Mouse (Mus musculus) Patski (cell line): ENCODE data around the gene Cisd2. TPM values are rescaled to one million over a fixed set of nuclear protein-coding genes. Genes with fewer than 3 reads are reported as not detected.
A peak's percentile ranks its signal among the peaks of the same experiment; 100 is the strongest.

Source experiments
- ATAC-seq: fragments of 100-300 bp; one replicate; pipeline ENCODE4 v1.8.0; 2021
- CTCF ChIA-PET: fragments of 350-600 bp; sonication (Branson Sonifier 250); formaldehyde crosslinking; loops from one replicate; lab custom pipeline; 2022; ENCODE audit warnings: inconsistent platforms; lab: Charles Lee
- POLR2A ChIA-PET: fragments of 350-600 bp; sonication (Branson Sonifier 250); formaldehyde crosslinking; loops from one replicate; lab custom pipeline; 2022; ENCODE audit warnings: antibody characterized with exemption, inconsistent platforms; lab: Charles Lee
- DNase-seq: peaks from one replicate; pipeline ENCODE4 v3.0.0-alpha.2; 2011; ENCODE audit warnings: low read depth, low spot score
- H3K27me3 ChIP-seq: fragments of 371-371 bp; one replicate; pipeline ENCODE4 v1.5.1; 2021
- CTCF ChIP-seq: fragments of 100-300 bp; IDR thresholded peaks from one replicate; pipeline ENCODE4 v1.5.1; 2021
- in situ Hi-C: fragments of 300-500 bp; cut with MboI; formaldehyde crosslinking; loops from 3 replicates; pipeline ENCODE4 v1.11.1; 2018; ENCODE audit warnings: low pct_unique_long_range_greater_than_20kb, mixed read lengths
- polyA plus RNA-seq: library from polyadenylated mRNA; unstranded; gene quantifications from one replicate; pipeline ENCODE4 v1.2.3, GENCODE M21; 2021

Gene Cisd2
- polyA plus RNA-seq, 1 experiment from 2014 or later, result 37.6 TPM

- DNase-seq (no peak), ATAC-seq (no peak)
- no peak for TF ChIP-seq CTCF
- H3K27me3 ChIP-seq, result no peaks in the 10 kb centered on the region
- ChIA-PET CTCF (interaction anchor here (0.7 to 1.8 kb wide), 4 partner anchors 11 to 15 kb away, joined by 3 to 12 read pairs (median 4); no protein-coding TSS in a partner anchor), POLR2A (interaction anchor here (0.6 kb wide), 1 partner anchor 128 kb away, joined by 3 read pairs; no protein-coding TSS in a partner anchor)
- in situ Hi-C loops, result no loop called here
These were observed 5.9 kb downstream of the Cisd2 start for GRCm38 (mm10) chr3:135417799-135418198.

GRCm38 (mm10) chr3:135417245-135417644 is 6.5 kb downstream of the Cisd2 start:
- DNase-seq (no peak), ATAC-seq (no peak)
- no peaks in the 10 kb centered on the region for H3K27me3 ChIP-seq
- ChIA-PET CTCF (interaction anchor here (1.8 kb wide), 2 partner anchors 12 to 15 kb away, joined by 4 to 12 read pairs; no protein-coding TSS in a partner anchor), POLR2A (no interaction called here)
- TF ChIP-seq CTCF, result no peak
- in situ Hi-C loops, result no loop called here

- H3K27me3 ChIP-seq, result no peaks in the 10 kb centered on the region
- DNase-seq (no peak), ATAC-seq (no peak)
- TF ChIP-seq CTCF, result no peak
- POLR2A ChIA-PET, result no interaction called here
- CTCF ChIA-PET, result interaction anchor here (1.0 to 1.3 kb wide), 2 partner anchors 9 to 10 kb away, joined by 3 to 4 read pairs; no protein-coding TSS in a partner anchor
- in situ Hi-C loops, result no loop called here
These were observed 11.9 kb downstream of the Cisd2 start for GRCm38 (mm10) chr3:135411824-135412223.

GRCm38 (mm10) chr3:135411056-135411455 is 12.7 kb downstream of the Cisd2 start:
- ChIA-PET CTCF (interaction anchor here (0.8 to 1.3 kb wide), 3 partner anchors 9 to 320 kb away, joined by 3 to 4 read pairs (median 3); no protein-coding TSS in a partner anchor), POLR2A (no interaction called here)
- no peaks in the 10 kb centered on the region for H3K27me3 ChIP-seq
- in situ Hi-C loops, result no loop called here
- ATAC-seq (no peak), DNase-seq (no peak)
- no peak for TF ChIP-seq CTCF

- ChIA-PET POLR2A (interaction anchor here (0.6 kb wide), 1 partner anchor 12 kb away, joined by 3 read pairs; no protein-coding TSS in a partner anchor), CTCF (interaction anchor here (0.8 to 1.1 kb wide), 3 partner anchors 11 to 249 kb away, joined by 3 to 5 read pairs (median 3); no protein-coding TSS in a partner anchor)
- DNase-seq (no peak), ATAC-seq (no peak)
- in situ Hi-C loops, result no loop called here
- no peak for TF ChIP-seq CTCF
- no peaks in the 10 kb centered on the region for H3K27me3 ChIP-seq
These were observed 14.5 kb downstream of the Cisd2 start for GRCm38 (mm10) chr3:135409219-135409618.

- CTCF ChIA-PET, result interaction anchor here (1.3 to 2.2 kb wide), 3 partner anchors 11 to 324 kb away, joined by 3 to 6 read pairs (median 4); no protein-coding TSS in a partner anchor
- no peaks in the 10 kb centered on the region for H3K27me3 ChIP-seq
- in situ Hi-C loops, result no loop called here
- ATAC-seq, result no peak
- TF ChIP-seq CTCF, result no peak
- DNase-seq, result no peak
- POLR2A ChIA-PET, result interaction anchor here (0.6 to 0.8 kb wide), 2 partner anchors 39 to 311 kb away, joined by 3 read pairs; no protein-coding TSS in a partner anchor
These were observed 16.4 kb downstream of the Cisd2 start for GRCm38 (mm10) chr3:135407351-135407750.

- peak; percentile 67 for TF ChIP-seq CTCF
- no peaks in the 10 kb centered on the region for H3K27me3 ChIP-seq
- ChIA-PET POLR2A (interaction anchor here (0.7 to 1.0 kb wide), 2 partner anchors 301 to 323 kb away, joined by 3 read pairs; no protein-coding TSS in a partner anchor), CTCF (interaction anchor here (0.7 to 5.0 kb wide), 21 partner anchors 10 to 326 kb away, joined by 3 to 31 read pairs (median 5); partner anchors contain the start of genes Bdh2, Cisd2, Manba and Ube2d3)
- in situ Hi-C loops, result loop anchor here (5.0 kb wide), 2 partner anchors 103 to 328 kb away; no protein-coding TSS in a partner anchor
- DNase-seq, result peak; percentile 73
- ATAC-seq, result peak; percentile 83
These were observed 19.1 kb downstream of the Cisd2 start for GRCm38 (mm10) chr3:135404599-135404998.

GRCm38 (mm10) chr3:135403856-135404255 is 19.9 kb downstream of the Cisd2 start:
- peak; percentile 68 for TF ChIP-seq CTCF
- in situ Hi-C loops, result loop anchor here (5.0 kb wide), 2 partner anchors 103 to 328 kb away; no protein-coding TSS in a partner anchor
- no peak for DNase-seq
- no peaks in the 10 kb centered on the region for H3K27me3 ChIP-seq
- ATAC-seq, result no peak
- POLR2A ChIA-PET, result interaction anchor here (1.1 to 1.5 kb wide), 2 partner anchors 17 to 108 kb away, joined by 5 to 11 read pairs; no protein-coding TSS in a partner anchor
- CTCF ChIA-PET, result interaction anchor here (0.9 to 5.0 kb wide), 25 partner anchors 10 to 330 kb away, joined by 3 to 31 read pairs (median 5); partner anchors contain the start of genes Bdh2, Cisd2, Manba and Ube2d3

- DNase-seq (no peak), ATAC-seq (no peak)
- in situ Hi-C loops, result loop anchor here (5.0 kb wide), 2 partner anchors 104 to 329 kb away; no protein-coding TSS in a partner anchor
- H3K27me3 ChIP-seq, result no peaks in the 10 kb centered on the region
- TF ChIP-seq CTCF, result no peak
- ChIA-PET CTCF (interaction anchor here (0.8 to 5.0 kb wide), 19 partner anchors 11 to 330 kb away, joined by 3 to 31 read pairs (median 5); partner anchors contain the start of genes Bdh2, Manba and Ube2d3), POLR2A (interaction anchor here (1.1 to 1.5 kb wide), 2 partner anchors 18 to 109 kb away, joined by 5 to 11 read pairs; no protein-coding TSS in a partner anchor)
These were observed 20.5 kb downstream of the Cisd2 start for GRCm38 (mm10) chr3:135403211-135403610.

GRCm38 (mm10) chr3:135402201-135402658 is 21.5 kb downstream of the Cisd2 start:
- DNase-seq (peak; percentile 46), ATAC-seq (peak; percentile 81)
- ChIA-PET CTCF (interaction anchor here (0.9 to 5.0 kb wide), 17 partner anchors 12 to 331 kb away, joined by 3 to 31 read pairs (median 4); partner anchors contain the start of gene Bdh2), POLR2A (interaction anchor here (1.4 kb wide), 1 partner anchor 18 kb away, joined by 4 read pairs; no protein-coding TSS in a partner anchor)
- H3K27me3 ChIP-seq, result no peaks in the 10 kb centered on the region
- in situ Hi-C loops, result loop anchor here (5.0 kb wide), 2 partner anchors 105 to 330 kb away; no protein-coding TSS in a partner anchor
- peak; percentile 98 for TF ChIP-seq CTCF
